Mouse (Mus musculus) heart, postnatal 0 days (tissue): Measurements from ENCODE around the gene Fbxw11.

Source experiments
- CTCF ChIP-seq: IDR thresholded peaks from 2 replicates; pipeline ENCODE4 v1.5.1; 2016; ENCODE audit warnings: antibody characterized with exemption, control low read depth, low read depth
- EP300 ChIP-seq: IDR thresholded peaks from 2 replicates; pipeline ENCODE4 v1.6.1; 2016; ENCODE audit warnings: antibody characterized with exemption, low read depth

- TF ChIP-seq CTCF, result no peak
- no peak for TF ChIP-seq EP300
Observed at GRCm38 (mm10) chr11:32614463-32614862, 28.1 kb upstream of the Fbxw11 start.
